Mouse (Mus musculus) E14TG2a.4 (cell line): ENCODE data around the gene Pcmt1.

Source experiments
- CTCF ChIP-seq: conservative IDR thresholded peaks from 2 replicates; pipeline ENCODE4 v1.5.1; 2014; ENCODE audit warnings: low read length
- NANOG ChIP-seq: IDR thresholded peaks from 2 replicates; pipeline ENCODE4 v1.6.1; 2014; ENCODE audit warnings: borderline replicate concordance, low read length, mixed read lengths
- POU5F1 ChIP-seq: IDR thresholded peaks from 2 replicates; pipeline ENCODE4 v1.6.1; 2014; ENCODE audit warnings: low read length, borderline replicate concordance

- TF ChIP-seq CTCF (no peak), POU5F1 (no peak), NANOG (no peak)
These were observed 84.7 kb downstream of the Pcmt1 start for GRCm38 (mm10) chr10:7596251-7596650.
